Mouse (Mus musculus): ENCODE data around the gene Kif1a.

GRCm38 (mm10) chr1:93102700-93103099 is 949 bp upstream of the Kif1a start:
- no peak for TF ChIP-seq CTCF (IDR thresholded peaks at IDR 0.05; ENCODE audit: borderline replicate concordance, insufficient read depth, low read depth, low read length)
- TF ChIP-seq POLR2A (IDR thresholded peaks at IDR 0.05; ENCODE audit: borderline replicate concordance, insufficient read depth, low read length): no peak

Data from cerebellum, adult 2 months (tissue).